Mouse (Mus musculus): ENCODE measurements around the gene Prkcsh.

GRCm38 (mm10) chr9:21953600-21953999 is 49.0 kb upstream of the Prkcsh start:
- TF ChIP-seq CTCF (IDR thresholded peaks at IDR 0.05; ENCODE audit: low read depth) (no peak), EP300 (IDR thresholded peaks at IDR 0.05; ENCODE audit: low read depth) (no peak)

Data from liver, embryonic 14.5 days (tissue).